Mouse (Mus musculus): ENCODE measurements around the gene C3ar1.

C3ar1 gene

DNA sequence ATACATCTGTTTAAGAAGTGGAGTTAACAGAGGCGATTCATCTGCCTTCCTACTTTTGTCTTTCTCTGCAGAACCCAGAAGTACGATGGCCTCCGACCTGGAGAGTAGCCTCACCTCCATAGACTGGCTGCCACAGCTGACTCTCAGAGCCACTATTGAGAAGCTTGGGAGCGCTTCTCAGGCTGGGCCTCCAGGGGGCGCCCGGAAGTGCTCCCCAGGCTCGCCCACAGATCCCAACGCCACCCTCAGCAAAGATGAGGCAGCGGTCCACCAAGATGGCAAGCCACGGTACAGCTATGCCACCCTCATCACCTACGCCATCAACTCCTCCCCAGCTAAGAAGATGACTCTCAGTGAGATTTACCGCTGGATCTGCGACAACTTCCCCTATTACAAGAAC, 27.9 kb downstream of the C3ar1 start:
- DNase-seq (ENCODE audit: extremely low spot score, low spot score) = peak; percentile 22

DNA sequence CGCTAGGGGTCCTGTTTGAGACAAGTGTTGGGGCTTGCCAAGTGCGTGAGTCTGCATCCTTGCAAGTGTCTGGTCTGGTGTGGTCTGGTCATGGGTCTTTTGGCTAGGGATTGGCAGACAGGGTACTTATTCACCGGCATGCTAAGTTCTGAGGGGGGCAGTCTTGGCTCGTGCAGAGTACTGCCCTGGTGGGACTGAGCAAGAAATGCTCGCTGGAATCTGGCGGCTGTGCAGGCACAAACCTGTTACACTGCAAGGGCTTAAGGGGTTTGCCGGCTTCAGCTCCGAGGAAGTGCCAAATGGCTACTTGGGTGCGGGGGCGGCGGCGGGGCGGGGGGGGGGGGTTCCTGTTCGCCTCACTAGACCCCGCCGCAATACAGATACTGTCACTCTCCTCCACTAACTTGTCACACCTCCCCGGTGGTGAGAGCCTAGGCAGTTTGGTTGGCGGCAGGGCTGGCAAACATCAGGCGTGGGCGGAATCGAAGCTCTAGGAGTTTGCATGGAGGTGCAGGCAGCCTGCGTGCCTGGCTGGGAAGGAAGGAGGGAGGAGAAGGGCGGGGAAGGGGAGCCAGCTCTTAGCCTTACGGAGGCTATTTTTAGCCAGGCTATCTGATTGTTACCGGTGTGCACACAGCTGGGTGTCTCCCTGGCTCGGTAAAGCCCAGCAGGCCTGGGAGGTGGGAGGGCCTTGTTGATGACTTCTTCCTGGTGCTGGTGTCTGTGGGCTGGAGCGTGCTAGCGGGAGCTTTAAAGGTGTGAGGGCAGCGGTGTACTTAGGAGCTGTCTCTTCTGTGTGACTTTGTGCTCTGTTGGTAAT, 29.8 kb downstream of the C3ar1 start:
- DNase-seq (ENCODE audit: extremely low spot score, low spot score) = peak; percentile 40

DNA sequence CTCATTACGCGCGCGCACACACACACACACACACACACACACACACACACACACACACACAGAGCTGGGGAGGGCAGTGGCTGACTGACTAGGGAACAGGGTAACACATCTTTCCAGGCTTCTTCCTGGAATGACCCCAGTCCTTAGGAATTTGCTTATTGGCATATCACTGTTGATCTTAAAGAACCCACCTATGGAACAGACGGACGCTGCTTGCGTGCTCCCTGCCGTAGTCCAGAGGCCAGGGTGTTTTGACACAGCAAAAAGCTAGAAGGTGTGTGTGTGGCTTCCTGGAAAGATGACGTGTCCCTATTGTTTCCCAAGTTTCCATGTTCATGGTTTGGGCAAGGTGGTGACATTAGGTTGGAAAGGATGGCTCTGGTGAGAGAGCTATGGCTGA, 30.8 kb downstream of the C3ar1 start:
- no peak for DNase-seq (ENCODE audit: extremely low spot score, low spot score)

DNA sequence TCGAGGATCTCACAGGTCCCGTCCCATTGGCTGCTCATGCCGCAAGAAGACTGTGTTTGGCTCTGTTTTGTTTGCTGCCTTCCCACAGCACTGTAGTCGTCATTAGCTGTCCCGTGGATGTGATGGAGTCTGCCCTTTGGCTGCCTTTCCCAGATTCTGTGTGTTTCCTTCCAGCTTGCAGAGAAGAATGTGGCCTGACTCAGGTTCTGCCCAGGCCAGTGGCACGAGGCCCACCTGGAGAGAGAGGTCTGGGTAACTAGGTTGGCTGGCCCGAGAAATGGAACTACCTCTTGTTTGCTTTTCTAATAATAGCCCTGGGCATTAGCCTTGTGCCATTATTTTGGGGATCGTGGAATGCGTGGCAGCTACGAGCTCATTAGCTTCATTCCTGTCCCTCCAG, 31.9 kb downstream of the C3ar1 start:
- DNase-seq (ENCODE audit: extremely low spot score, low spot score) = no peak

DNA sequence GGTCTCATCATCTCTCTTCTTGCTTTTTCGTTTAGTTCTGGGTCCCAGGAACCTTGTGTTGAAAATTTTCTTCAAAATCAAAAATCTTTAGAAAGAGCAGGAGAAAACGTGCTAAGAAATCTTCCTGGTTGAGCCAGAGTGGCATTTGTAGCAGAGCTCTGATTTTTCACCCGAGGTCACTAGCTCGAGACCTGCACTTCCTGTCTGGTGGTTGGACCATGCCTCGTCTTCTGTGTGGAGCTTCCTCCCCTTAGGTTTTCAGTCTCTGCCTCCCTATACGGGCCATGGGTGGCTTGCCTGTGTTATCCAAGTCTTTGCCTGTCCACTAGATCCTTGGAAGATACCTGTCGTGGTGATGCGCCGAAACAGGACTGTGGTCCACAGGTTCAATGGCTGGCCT, 34.1 kb downstream of the C3ar1 start:
- DNase-seq (ENCODE audit: extremely low spot score, low spot score) = no peak

DNA sequence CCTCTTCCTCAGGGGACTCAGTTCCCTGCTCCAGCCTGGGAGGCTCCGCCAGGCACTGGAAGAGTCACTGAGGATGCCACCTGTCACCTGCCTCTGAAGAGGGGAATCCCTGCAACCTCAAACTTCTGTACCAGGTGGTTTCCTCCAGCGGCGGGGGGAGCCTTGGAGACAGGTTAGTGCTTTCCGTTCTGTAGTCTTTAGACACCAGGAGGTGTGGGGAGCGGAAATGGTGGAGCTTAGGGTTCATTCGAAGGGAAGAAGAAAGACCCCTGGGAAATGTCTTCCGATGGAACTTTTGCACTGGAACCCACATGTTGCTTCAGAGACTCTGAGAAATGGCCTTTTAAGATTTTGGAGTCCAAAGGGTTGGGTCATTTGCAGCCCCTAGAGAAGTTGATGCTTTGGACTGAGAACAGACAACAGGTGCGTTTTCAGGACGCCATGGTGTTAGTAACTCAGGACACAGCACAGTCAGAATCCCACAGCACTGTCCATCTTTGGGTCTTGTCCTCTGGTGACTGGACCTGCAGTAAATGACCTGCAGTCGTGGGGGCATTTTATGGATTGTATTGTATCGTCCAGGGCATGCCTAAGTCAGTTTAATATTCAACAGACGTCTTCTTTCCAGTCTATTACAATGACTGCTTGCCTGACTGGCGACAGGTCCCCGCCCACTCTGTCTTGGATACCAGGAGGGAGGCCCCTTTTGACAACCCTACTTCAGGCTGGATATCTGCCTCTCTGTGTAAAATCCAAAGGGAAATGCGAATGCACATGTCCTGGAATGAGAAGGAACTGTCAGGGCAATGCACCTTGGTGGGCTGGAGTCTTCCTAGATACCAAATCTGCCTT, 34.9 kb downstream of the C3ar1 start:
- DNase-seq (ENCODE audit: extremely low spot score, low spot score) = peak; percentile 22

DNA sequence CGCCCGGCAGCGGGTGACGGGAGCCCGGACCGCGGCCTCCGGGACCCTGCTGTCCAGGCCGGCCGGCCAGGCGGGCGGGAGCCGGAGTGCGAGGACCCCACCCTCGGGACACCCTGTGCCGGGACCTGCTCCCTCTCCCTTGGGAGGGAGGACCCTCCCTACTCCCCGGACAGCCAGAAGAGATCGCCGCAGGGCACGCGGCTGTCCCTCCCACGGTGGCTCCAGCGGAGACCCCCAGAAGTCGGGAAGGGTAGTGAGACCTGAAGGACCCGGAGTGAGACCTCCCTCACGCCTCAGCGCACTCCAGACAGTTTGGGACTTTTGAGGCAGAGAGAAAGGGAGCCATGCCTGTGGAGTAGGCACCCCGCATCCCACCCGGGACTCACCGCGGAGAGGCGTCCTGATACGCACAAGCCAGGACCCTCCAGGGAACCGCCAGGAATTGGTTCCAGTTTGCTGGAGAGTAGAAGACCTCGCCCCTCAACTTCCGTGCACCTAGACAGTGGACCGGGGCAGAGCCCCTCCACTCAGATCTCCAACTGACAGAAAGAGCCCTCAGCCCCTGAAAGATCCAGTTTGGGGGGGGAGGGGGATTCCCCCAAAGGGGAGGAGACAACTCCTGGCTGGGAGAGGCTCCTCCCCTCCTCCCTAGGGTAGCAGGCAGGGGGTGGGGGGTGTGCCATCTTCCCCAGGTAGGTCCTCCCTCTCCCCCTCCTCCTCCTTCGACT, 35.7 kb downstream of the C3ar1 start:
- DNase-seq (ENCODE audit: extremely low spot score, low spot score) = peak; percentile 65

DNA sequence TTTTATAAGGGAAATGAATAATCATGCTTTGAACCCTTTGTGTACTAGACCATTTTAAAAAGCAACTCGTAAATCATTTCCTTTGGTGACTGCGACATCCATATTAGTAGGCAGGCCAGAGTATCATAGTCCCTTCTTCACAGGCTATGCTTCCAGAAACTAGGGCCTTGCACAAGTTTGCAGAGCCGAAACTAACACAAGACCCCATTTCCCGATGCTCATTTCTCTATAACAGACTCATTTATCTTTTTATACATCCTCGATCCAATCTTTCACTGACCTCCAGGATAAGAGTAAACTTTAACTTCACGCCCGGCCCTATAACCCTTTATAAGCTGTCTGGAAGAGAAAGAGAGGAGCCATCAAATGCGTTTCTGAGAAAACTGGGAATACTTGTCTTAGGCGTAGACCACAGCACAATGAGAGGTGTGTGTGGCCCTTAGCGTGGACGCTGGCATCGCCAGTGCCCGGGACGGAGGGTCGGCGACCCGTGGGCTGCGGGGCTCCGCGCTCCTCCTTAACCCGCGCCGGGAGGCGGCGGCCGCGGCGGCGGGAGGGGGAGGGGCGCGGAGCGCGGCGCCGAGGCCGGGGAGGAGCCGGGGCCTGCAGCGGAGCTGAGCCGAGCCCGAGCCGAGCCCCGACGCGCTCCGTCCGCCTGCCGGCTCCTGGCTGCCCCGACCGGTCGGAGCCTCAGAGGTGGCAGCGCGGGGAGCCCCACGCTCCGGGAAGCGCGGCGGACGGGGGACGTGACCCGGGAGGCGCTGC, 36.5 kb downstream of the C3ar1 start, which contains the start of gene Foxj2:
TSS of gene Foxj2 (plus strand) at position 609 of the 765 bp plus-strand sequence.
- DNase-seq (ENCODE audit: extremely low spot score, low spot score) = peak; percentile 75

DNA sequence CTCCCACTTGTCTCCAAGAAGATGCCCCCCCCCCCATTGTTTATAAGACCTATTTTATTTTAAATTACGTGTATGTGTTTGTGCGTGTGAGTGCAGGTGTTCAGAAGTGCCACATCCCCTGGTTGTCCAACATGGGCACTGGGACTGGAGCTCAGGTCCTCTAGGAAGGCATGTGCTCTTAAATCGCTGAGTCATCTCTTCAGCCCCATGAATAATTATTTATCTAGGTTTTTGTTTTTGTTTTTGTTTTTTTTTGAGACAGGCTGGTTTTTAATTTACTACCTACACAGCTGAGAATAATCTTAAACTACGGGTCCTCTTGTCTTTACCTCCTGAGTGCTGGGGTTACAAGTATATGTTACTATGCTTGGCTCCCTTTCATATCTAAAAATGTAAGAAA, 42.3 kb downstream of the C3ar1 start:
- no peak for DNase-seq (ENCODE audit: extremely low spot score, low spot score)

DNA sequence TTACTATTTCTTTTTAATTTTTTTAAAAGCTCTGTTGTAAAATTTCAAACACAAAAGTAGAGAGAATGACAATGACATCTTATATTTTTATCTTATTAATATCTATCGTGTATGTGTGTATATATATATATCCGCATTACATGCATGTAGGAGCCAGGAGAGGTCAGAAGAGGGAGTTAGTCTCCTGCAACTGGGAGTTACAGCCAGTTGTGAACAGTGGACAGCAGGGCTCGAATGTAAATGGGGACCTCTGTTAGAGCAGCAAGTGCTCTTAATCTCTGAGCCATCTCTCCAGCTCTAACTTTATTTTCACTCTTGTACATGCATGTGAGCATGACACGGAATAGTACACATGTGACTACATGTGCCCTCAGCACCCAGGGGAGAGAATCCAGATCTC, 43.2 kb downstream of the C3ar1 start:
- DNase-seq (ENCODE audit: extremely low spot score, low spot score) = no peak

DNA sequence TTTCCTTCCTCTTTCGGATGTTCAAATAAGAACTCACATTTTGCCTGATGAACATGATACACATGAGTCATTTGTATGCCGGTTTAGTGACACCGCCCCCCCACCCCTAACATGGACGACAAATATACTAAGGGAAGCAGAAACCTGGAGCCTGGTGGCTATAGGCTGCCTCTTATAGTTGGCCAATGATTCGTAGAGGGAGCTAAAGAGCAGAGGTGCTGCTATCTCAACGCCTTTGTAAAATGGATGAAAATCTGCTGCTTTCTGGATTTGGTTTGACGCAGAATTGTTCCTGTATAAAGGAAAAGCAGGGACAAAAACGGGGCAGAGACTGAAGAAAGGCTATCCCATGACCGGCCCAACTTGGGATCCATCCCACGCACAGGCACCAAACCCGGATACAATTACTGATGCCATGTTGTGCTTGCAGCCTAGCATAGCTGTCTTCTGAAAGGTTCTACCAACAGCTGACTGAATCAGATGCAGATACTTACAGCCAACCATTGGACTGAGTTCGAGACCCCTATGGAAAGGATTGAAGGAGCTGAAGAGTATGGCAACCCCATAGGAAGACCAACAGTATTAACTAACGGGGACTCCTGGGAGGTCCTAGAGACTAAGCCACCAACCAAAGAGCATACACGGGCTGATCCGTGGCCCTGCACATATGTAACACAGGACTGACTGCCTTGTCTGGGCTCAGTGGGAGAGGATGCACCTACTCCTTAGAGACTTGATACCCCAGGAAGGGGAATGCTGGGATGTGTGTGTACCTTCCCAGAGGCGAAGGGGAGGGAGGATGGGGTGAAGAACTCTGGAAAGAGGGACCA, 44.0 kb downstream of the C3ar1 start:
- peak; percentile 53 for DNase-seq (ENCODE audit: extremely low spot score, low spot score)

DNA sequence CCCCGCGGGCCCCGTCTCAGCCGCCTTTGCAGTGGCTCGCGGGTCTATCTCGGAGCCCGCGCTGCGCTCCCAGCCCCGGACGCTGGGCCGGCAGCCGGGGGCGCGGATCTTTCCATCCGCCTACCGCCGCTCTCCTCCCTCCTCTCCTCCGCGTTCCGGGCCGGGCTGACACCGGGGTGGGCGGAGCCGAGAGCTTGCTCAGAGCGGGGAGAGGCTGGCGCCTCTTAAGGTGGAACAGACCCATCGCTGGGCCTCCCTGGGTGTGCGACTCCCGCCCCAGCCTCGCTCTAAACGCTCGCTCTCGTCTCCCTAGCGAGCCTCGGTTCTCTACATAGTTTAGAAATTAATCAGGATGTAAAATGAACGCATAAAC, 44.7 kb downstream of the C3ar1 start:
- DNase-seq (ENCODE audit: extremely low spot score, low spot score) = peak; percentile 88

DNA sequence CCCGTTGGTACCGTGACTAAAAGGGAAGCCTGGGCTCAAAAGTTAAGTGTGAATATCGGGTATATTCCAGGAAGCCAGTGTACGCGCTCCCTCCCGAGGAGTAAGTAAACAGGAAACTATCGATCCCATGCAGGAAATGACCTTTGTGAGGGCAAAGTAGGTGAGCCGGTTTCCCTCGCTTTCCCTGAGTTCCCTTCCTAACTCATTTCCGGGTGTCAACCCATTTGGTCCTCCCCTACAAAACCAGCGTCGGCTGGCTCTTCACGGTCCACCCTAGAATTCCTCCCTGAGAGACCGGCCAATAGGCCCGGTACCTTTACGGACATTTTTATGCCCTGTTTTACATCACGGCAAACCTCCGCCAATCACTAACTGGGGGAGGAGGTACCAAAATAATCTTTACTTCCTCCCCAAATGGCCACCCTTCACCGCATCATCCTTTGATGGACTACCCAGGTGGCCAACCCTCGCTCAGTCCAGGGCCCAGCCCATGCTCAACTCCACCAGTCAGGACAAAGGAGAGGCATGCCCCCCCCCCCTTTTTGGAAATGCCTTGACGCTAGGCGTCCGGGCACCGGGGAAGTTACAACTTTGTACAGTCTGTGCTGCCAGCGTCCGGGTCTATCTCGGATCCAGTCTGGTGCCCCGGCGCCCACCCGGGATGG, 45.2 kb downstream of the C3ar1 start:
- peak; percentile 95 for DNase-seq (ENCODE audit: extremely low spot score, low spot score)

DNA sequence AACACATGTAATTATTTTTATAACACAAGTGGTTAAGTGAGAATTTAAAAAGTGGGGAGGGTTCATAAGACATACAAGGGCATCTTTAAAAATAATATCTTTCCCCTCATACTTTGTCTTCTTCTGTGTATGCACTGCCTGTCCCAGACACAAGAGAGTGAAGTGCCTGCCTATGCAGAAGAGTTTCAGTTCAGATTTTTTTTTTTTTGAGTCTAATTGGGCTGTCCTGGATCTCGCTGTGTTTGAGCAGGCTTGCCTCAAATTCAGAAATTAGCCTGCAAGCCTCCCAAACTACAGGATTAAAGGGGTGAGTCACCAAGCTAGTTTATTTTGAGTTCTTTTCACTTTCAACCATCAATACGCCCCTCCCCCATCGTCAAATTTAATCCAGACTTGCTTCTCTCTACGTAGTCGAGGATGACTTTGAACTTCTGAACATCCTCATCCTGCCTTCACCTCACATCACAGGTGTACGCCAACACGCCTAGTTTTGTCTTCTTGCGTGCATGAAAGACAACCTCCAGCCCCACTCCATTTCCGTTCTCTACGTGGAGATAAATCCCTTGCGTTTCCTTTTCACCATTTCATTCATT, 45.8 kb downstream of the C3ar1 start:
- DNase-seq (ENCODE audit: extremely low spot score, low spot score) = no peak

DNA sequence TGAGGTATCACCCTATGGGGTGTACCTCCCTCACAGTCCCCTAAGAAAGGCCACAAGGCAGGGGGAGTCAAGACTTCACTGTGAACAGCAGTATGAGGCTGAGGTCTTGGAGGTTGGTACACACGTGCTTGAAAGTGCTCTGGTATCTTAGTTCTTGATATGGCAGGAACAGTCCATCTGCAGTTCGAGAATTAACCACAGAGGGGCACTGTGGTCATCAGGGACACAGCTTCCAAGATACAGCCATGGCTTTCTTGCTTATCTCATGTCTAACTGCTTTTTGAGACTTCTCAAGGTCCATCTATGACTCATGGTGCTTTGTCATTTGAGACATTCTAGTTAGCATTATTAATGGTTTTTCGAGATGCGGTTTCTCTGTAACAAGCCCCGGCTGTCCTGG, 51.5 kb downstream of the C3ar1 start:
- peak; percentile 74 for DNase-seq (ENCODE audit: extremely low spot score, low spot score)

DNA sequence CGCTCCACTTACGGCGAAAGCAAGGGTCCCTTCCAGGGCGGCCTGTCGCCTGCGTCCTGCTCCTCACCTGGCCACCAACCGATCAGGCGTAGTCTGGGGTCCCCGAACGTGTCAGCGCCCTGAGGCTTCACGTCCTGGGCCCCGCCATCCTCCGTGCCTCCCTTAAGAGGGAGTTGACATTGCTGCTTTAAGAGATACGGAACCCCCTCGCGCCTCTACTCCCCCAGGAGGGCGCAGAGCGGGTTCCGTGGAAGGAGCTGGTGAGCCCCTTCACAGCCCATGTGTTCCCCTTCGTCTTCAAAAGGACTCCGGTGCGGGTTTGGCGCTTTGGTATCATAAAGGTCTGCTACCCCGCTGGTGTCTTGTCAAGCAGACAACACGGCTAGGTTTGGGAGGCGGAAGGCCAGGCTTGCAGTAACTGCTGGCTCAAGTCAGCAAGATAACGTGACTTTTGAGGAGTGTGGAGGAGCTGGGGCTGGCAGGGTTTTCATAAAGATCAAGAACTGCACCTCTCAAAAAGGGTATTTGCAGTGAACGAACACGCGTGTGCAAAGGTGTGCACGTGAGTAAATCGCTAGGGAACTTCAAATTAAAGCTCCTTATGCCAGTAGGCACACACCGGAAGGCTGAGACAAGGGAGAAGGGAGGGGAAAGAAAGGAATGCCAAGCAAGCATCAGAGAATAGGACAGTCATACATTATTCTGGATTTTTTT, 54.0 kb downstream of the C3ar1 start:
- peak; percentile 71 for DNase-seq (ENCODE audit: extremely low spot score, low spot score)

DNA sequence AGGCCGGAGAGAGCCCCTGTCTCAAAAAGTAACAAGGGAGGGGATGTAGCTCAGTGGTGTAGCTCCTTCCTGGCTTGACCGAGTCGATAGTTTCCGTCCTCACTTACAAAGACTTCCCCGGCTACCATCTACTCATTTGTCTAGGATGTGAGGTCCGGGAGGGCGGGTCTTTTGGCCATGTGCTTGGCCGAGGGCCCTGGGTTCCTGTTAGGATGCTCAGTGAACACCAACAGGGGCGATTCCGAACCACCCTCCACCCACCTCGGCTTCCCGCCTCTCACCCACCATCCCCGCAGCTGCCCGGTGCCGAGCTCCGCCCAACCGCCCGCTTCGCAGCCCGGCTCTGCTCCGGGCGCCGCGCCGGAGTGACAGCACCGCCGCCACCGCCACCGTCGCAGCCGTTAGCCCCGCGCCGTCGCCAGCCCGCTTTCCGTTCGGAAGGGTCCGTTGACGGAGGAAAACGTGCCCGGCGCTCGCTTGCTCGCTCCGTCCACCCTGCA, 54.6 kb downstream of the C3ar1 start, which contains the start of gene Slc2a3:
TSS of gene Slc2a3 (minus strand) at position 340 of the 500 bp plus-strand sequence.
- peak; percentile 74 for DNase-seq (ENCODE audit: extremely low spot score, low spot score)

DNA sequence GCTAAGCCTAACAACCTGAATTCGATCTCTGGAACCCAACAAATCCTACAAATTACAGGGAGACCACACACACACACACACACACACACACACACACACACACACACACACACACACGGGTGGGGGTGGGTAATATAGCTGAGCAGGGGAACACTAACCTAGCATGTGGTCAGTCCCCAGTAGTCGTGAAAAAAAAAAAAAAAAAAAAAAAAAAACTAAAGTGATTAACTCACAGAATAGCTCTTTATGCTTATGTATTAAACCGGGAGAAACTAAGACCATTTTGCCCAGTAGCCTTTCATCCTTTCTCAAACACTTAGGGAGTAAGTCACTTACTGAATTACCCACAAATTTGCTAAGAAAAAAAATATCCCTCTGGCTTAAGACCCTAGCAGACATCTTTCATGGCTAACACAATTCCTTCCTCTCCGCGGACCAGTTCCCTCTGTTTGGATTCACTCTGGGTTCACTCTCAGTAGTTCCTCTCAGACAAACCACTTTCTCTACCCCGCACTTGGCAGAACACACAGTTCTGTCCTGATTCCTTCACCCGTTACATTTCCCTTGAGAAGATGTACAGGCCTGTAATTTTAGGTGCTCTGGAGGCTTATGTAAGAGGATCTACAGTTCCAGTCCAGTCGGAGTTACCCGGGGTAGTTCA, 55.2 kb downstream of the C3ar1 start:
- no peak for DNase-seq (ENCODE audit: extremely low spot score, low spot score)
